Mouse (Mus musculus) gastrocnemius, postnatal 10 days (tissue): ENCODE measurements around the gene Fam20a. TPM values are rescaled to one million over a fixed set of nuclear protein-coding genes. Genes with fewer than 3 reads are reported as not detected.
"Not testable (repeated sequence)": the region's sequence is repeated elsewhere in the genome, so short reads cannot be mapped to it uniquely, and the experiment has no call there.

Experiments
- DNase-seq: peaks from one replicate; pipeline ENCODE4 v3.0.0; 2021; ENCODE audit warnings: mixed read lengths
- total RNA-seq, 2 experiments: library from RNA; stranded (reverse); gene quantifications; 2 replicates each; pipeline ENCODE4 v1.2.3; 2021

Fam20a gene
- total RNA-seq, 2 experiments from 2014 or later, result 4.6 to 7.5 TPM

- DNase-seq, result no peak
Observed at GRCm38 (mm10) chr11:109680934-109681333, 41.1 kb downstream of the Fam20a start.

- no peak for DNase-seq
Observed at GRCm38 (mm10) chr11:109678291-109678690, 43.8 kb downstream of the Fam20a start.

- DNase-seq, result no peak
Observed at GRCm38 (mm10) chr11:109676621-109677373, 45.3 kb downstream of the Fam20a start.

GRCm38 (mm10) chr11:109675771-109676170 lies 46.3 kb downstream of the Fam20a start:
- no peak for DNase-seq

GRCm38 (mm10) chr11:109675208-109675607 lies 46.9 kb downstream of the Fam20a start:
- DNase-seq, result no peak

GRCm38 (mm10) chr11:109674542-109674941 lies 47.5 kb downstream of the Fam20a start:
- no peak for DNase-seq

GRCm38 (mm10) chr11:109673741-109674140 lies 48.3 kb downstream of the Fam20a start:
- no peak for DNase-seq

GRCm38 (mm10) chr11:109672881-109673739 lies 49.0 kb downstream of the Fam20a start:
- peak; percentile 23 for DNase-seq

GRCm38 (mm10) chr11:109672396-109672795 lies 49.7 kb downstream of the Fam20a start:
- DNase-seq, result no peak

GRCm38 (mm10) chr11:109672021-109672324 lies 50.1 kb downstream of the Fam20a start:
- DNase-seq, result no peak

- no peak for DNase-seq
Observed at GRCm38 (mm10) chr11:109671136-109672020, 50.7 kb downstream of the Fam20a start.

- no peak for DNase-seq
Observed at GRCm38 (mm10) chr11:109670026-109670916, 51.8 kb downstream of the Fam20a start.

- DNase-seq, result no peak
Observed at GRCm38 (mm10) chr11:109669149-109669708, 52.9 kb downstream of the Fam20a start.

- DNase-seq, result no peak
Observed at GRCm38 (mm10) chr11:109668115-109668725, 53.9 kb downstream of the Fam20a start.

- no peak for DNase-seq
Observed at GRCm38 (mm10) chr11:109667371-109667770, 54.7 kb downstream of the Fam20a start.

GRCm38 (mm10) chr11:109666411-109666810 lies 55.7 kb downstream of the Fam20a start:
- no peak for DNase-seq

GRCm38 (mm10) chr11:109665424-109665823 lies 56.7 kb downstream of the Fam20a start:
- DNase-seq, result no peak

- DNase-seq, result no peak
Observed at GRCm38 (mm10) chr11:109664293-109664692, 57.8 kb downstream of the Fam20a start.

GRCm38 (mm10) chr11:109660526-109660925 lies 61.6 kb downstream of the Fam20a start:
- DNase-seq, result not testable (repeated sequence)

GRCm38 (mm10) chr11:109656232-109656631 lies 65.8 kb downstream of the Fam20a start:
- DNase-seq, result no peak

GRCm38 (mm10) chr11:109654581-109654980 lies 67.5 kb downstream of the Fam20a start:
- DNase-seq, result no peak
